Mouse (Mus musculus) bone marrow macrophage, adult 2 months (primary cell): ENCODE results near the gene Dusp10.

Experiments
- CTCF ChIP-seq: IDR thresholded peaks from 2 replicates; pipeline ENCODE4 v1.5.1; 2012; ENCODE audit warnings: low read depth, mild to moderate bottlenecking, low read length, moderate library complexity
- POLR2A ChIP-seq: IDR thresholded peaks from 2 replicates; pipeline ENCODE4 v1.6.1; 2012; ENCODE audit warnings: mild to moderate bottlenecking, low read depth, low read length, borderline replicate concordance

GRCm38 (mm10) chr1:184051286-184051685, 38.2 kb downstream of the Dusp10 start:
- TF ChIP-seq CTCF (no peak), POLR2A (no peak)
